ENCODE assay signal across 8 mouse cellular contexts in genomic region chr1:21962083-21962471, GRCm38 (mm10). TPM values are rescaled to one million over a fixed set of nuclear protein-coding genes. Genes with fewer than 3 reads are reported as not detected.
A peak's percentile ranks its signal among the peaks of the same experiment; 100 is the strongest.
DNase-seq lines count a peak whose midpoint lies in the region; ATAC-seq and TF ChIP-seq lines count a peak whose summit lies in the region.

No protein-coding gene starts in this region.

- H3K9me3 ChIP-seq in forebrain, embryonic 15.5 days = no peaks in the 10 kb centered on the region
- H3K9me3 ChIP-seq in intestine, embryonic 15.5 days = no peaks in the 10 kb centered on the region
- H3K9me3 ChIP-seq in liver, embryonic 13.5 days (replicated peaks) = no peaks in the 10 kb centered on the region
- no peaks in the 10 kb centered on the region for H3K9me3 ChIP-seq in neural tube, embryonic 11.5 days (ENCODE audit: control insufficient read depth, low read length)

- peak overlapping the region; percentile 67 for H3K4me3 ChIP-seq in forebrain, embryonic 15.5 days
- H3K4me3 ChIP-seq in intestine, embryonic 15.5 days (replicated peaks) = peak overlapping the region; percentile 64
- H3K4me3 ChIP-seq in liver, embryonic 13.5 days (replicated peaks) = peak overlapping the region; percentile 58
- peak overlapping the region; percentile 62 for H3K4me3 ChIP-seq in neural tube, embryonic 11.5 days (ENCODE audit: low read depth, low read length)
- H3K4me3 ChIP-seq in thymus, adult 2 months (ENCODE audit: control insufficient read depth, insufficient read depth, low read length) = peak overlapping the region; percentile 61

- ATAC-seq in CD4-positive, CD25-positive, alpha-beta regulatory T cell, adult 4 months = no peak
- ATAC-seq in forebrain, embryonic 15.5 days (replicated peaks) = peak; percentile 21
- ATAC-seq in intestine, embryonic 15.5 days = peak; percentile 26
- ATAC-seq in liver, embryonic 13.5 days (ENCODE audit: low read depth) = peak; percentile 24
- ATAC-seq in neural tube, embryonic 11.5 days (ENCODE audit: insufficient read depth, low FRiP score, low TSS enrichment) = peak; percentile 20

- peaks cover 16% of the 10 kb centered on the region for H3K4me1 ChIP-seq in forebrain, embryonic 15.5 days
- H3K4me1 ChIP-seq in intestine, embryonic 15.5 days (replicated peaks) = peaks cover 13% of the 10 kb centered on the region
- peaks cover 26% of the 10 kb centered on the region for H3K4me1 ChIP-seq in liver, embryonic 13.5 days (replicated peaks)
- H3K4me1 ChIP-seq in neural tube, embryonic 11.5 days (ENCODE audit: control insufficient read depth, insufficient read depth, low read length) = 0 out of 2 replicates have a peak, but pooled peaks cover 3% of the 10 kb centered on the region
- H3K4me1 ChIP-seq in thymus, adult 2 months (replicated peaks; ENCODE audit: control insufficient read depth, insufficient read depth, low read length) = peaks cover 24% of the 10 kb centered on the region

- no peak for TF ChIP-seq POLR2A in thymus, adult 2 months (IDR thresholded peaks at IDR 0.05; ENCODE audit: control insufficient read depth, extremely low read depth, insufficient read depth, low read length, poor library complexity)

- H3K27ac ChIP-seq in forebrain, embryonic 15.5 days (replicated peaks) = peak overlapping the region; percentile 54; the same call in 1 of the 2 replicates
- H3K27ac ChIP-seq in intestine, embryonic 15.5 days = no peak overlapping the region
- no peak overlapping the region for H3K27ac ChIP-seq in liver, embryonic 13.5 days
- no peak overlapping the region for H3K27ac ChIP-seq in neural tube, embryonic 11.5 days (ENCODE audit: low read depth, low read length)
- H3K27ac ChIP-seq in thymus, adult 2 months (ENCODE audit: control insufficient read depth, insufficient read depth, low read length) = no peak overlapping the region

- DNase-seq in CD4-positive, CD25-positive, alpha-beta regulatory T cell, adult 2 months (ENCODE audit: low read depth, low spot score) = peak; percentile 38
- peak; percentile 38 for DNase-seq in R1 (ENCODE audit: low read depth, low spot score)
- no peak for DNase-seq in liver, embryonic 13.5 days
- DNase-seq in neural tube, embryonic 11.5 days (ENCODE audit: low spot score) = peak; percentile 53
- no peak for DNase-seq in thymus, adult 2 months

- no peaks in the 10 kb centered on the region for H3K27me3 ChIP-seq in forebrain, embryonic 15.5 days
- H3K27me3 ChIP-seq in intestine, embryonic 15.5 days (replicated peaks) = peaks cover 5% of the 10 kb centered on the region; the same call in 1 of the 2 replicates
- peaks cover 45% of the 10 kb centered on the region for H3K27me3 ChIP-seq in liver, embryonic 13.5 days
- H3K27me3 ChIP-seq in neural tube, embryonic 11.5 days (ENCODE audit: control insufficient read depth, insufficient read depth, low read length) = 0 out of 2 replicates have a peak, but pooled peaks cover 2% of the 10 kb centered on the region
- no peaks in the 10 kb centered on the region for H3K27me3 ChIP-seq in thymus, adult 2 months (ENCODE audit: control insufficient read depth, insufficient read depth, low read length)

- peak overlapping the region; percentile 61 for H3K9ac ChIP-seq in forebrain, embryonic 15.5 days (replicated peaks)
- H3K9ac ChIP-seq in intestine, embryonic 15.5 days = peak overlapping the region; percentile 56
- no peak overlapping the region for H3K9ac ChIP-seq in liver, embryonic 13.5 days
- peak overlapping the region; percentile 52 for H3K9ac ChIP-seq in neural tube, embryonic 11.5 days (ENCODE audit: low read length)

- H3K4me2 ChIP-seq in forebrain, embryonic 15.5 days (replicated peaks) = peak overlapping the region; percentile 94
- H3K4me2 ChIP-seq in intestine, embryonic 15.5 days (replicated peaks) = peak overlapping the region; percentile 98
- peak overlapping the region; percentile 79 for H3K4me2 ChIP-seq in liver, embryonic 13.5 days
- peak overlapping the region; percentile 92 for H3K4me2 ChIP-seq in neural tube, embryonic 11.5 days (ENCODE audit: low read depth)

- TF ChIP-seq CTCF in thymus, adult 2 months (IDR thresholded peaks at IDR 0.05; ENCODE audit: borderline replicate concordance, control insufficient read depth, extremely low read depth, insufficient read depth, low read length, poor library complexity) = no peak

- H3K36me3 ChIP-seq in forebrain, embryonic 15.5 days = no peaks in the 10 kb centered on the region
- no peaks in the 10 kb centered on the region for H3K36me3 ChIP-seq in intestine, embryonic 15.5 days
- H3K36me3 ChIP-seq in liver, embryonic 13.5 days = no peaks in the 10 kb centered on the region
- no peaks in the 10 kb centered on the region for H3K36me3 ChIP-seq in neural tube, embryonic 11.5 days (ENCODE audit: control insufficient read depth, insufficient read depth, low read length)
- H3K36me3 ChIP-seq in thymus, adult 2 months (ENCODE audit: control insufficient read depth, insufficient read depth, low read length) = no peaks in the 10 kb centered on the region

- under 1% methylated on average over 19 of the region's 19 CpGs for WGBS in forebrain, embryonic 15.5 days
- 2% methylated on average over 19 of the region's 19 CpGs for WGBS in intestine, embryonic 15.5 days
- 1% methylated on average over 19 of the region's 19 CpGs for WGBS in liver, embryonic 13.5 days (ENCODE audit: insufficient replicate concordance)
- WGBS in neural tube, embryonic 11.5 days = under 1% methylated on average over 19 of the region's 19 CpGs
- 1% methylated on average over 19 of the region's 19 CpGs for whole genome bisulfite sequencing in thymus, adult 2 months

RNA-seq across cellular contexts. Expression of gene Kcnq5, which starts 0.3 kb away (rescaled TPM):
- polyA plus RNA-seq in CD4-positive, CD25-positive, alpha-beta regulatory T cell, adult 4 months (2017; shearing (Covaris generic)) = 1 to 10 TPM; 3.6 to 4.3 TPM
- polyA plus RNA-seq in forebrain, embryonic 15.5 days (2015; fragmentation: Nextera tagmentation; extraction: Ambion mirVana) = 2.3 and 3.3 TPM in 2 replicates
- 1.5 and 1.8 TPM in 2 replicates for polyA plus RNA-seq in intestine, embryonic 15.5 days (2015; fragmentation: Nextera tagmentation; extraction: Ambion mirVana)
- polyA plus RNA-seq in liver, embryonic 13.5 days (2015; fragmentation: Nextera tagmentation; extraction: Ambion mirVana) = 0.21 and 0.29 TPM in 2 replicates
- polyA plus RNA-seq in neural tube, embryonic 11.5 days (2014; fragmentation: Nextera tagmentation; extraction: Ambion mirVana) = 0.93 and 1.0 TPM in 2 replicates
- 0.62 and 1.6 TPM in 2 replicates for polyA plus RNA-seq in thymus, adult 2 months (2012; rRNA removed)

Comparison
In these comparisons a context has a peak if more than half of its experiments do, and no peak if none do; other contexts are left out.
1. DNase-seq: peak in CD4-positive, CD25-positive, alpha-beta regulatory T cell, adult 2 months (single experiment), R1 (single experiment) and neural tube, embryonic 11.5 days (single experiment); none in liver, embryonic 13.5 days (single experiment) and thymus, adult 2 months (single experiment).
2. Peak in every context shown above with its lines, with median percentiles within 50 percentile points of each other: H3K4me2 ChIP-seq and H3K4me3 ChIP-seq.